Mouse (Mus musculus): ENCODE data around the gene Vmn1r88. TPM values are rescaled to one million over a fixed set of nuclear protein-coding genes. Genes with fewer than 3 reads are reported as not detected.
"Not testable (repeated sequence)": the region's sequence is repeated elsewhere in the genome, so short reads cannot be mapped to it uniquely, and the experiment has no call there.

Vmn1r88 gene
- under 1 TPM; 0.05 to 0.10 (median 0.07) TPM for total RNA-seq (2022)

DNA sequence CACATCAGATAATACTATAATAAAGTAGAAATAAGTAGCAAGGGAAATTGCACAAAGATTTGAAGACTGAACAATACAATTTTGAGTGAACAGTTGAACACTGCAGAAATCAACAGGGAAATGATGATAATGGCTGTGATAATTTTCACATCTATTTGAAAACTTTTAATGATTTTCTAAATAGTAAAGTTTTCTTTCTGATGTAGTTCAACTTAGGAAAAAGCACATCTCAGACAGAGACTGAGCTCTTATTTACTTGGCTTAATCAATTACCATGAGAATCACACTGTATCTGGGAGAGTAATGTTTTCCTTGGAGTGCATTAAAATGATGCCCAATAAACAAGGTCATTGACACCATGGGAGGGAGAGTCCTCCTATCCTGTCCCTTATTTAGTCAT, at the start of gene Vmn1r88:
TSS of gene Vmn1r88 (plus strand) at position 301 of the 400 bp plus-strand sequence.
- DNase-seq (ENCODE audit: low spot score in 2 of 2), result no peak

DNA sequence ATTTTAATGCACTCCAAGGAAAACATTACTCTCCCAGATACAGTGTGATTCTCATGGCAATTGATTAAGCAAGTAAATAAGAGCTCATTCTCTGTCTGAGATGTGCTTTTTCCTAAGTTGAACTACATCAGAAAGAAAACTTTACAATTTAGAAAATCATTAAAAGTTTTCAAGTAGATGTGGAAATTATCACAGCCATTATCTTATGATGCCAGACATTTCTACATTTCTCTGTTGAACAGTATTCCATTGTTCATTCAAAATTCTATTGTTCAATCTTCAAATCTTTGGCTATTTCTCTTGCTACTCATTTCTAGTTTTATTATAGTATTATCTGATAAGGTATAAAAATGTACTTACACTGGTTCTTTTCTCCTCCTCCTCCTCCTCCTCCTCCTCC, 39.6 kb upstream of the Vmn1r88 start, which contains the start of gene Vmn1r86:
TSS of gene Vmn1r86 (minus strand) at position 101 of the 400 bp plus-strand sequence.
- no peak for DNase-seq (ENCODE audit: low spot score in 2 of 2)

DNA sequence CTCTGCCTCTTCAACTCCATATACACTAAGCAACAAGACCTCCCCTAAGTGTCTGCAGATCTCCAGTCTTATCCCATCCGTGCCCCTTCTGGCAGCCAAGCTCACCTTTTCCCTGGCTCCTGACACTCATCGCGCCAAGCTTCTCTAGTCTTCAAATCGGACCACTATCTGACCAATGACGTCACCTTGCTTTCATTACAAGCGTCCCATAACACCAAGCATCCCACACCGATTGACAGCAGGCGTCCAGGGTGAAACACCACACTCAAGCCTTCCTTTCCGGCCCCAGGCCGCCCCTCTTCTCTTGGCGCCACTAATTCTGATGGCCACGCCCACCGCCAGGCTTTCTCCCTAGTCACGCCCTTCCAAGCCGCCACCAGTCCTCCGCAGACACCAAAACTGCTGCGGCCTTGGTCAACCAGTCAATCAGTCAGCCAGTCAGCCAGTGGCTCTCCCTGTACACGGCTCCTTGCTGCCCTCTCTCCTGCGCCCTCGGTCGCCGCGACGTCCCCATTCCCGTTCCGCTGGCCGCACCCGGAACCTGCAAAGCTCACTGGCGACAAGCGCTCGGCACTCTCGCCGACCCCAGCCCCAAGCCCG, 35.7 kb upstream of the Vmn1r88 start:
- not testable (repeated sequence) for DNase-seq (ENCODE audit: low spot score in 2 of 2)

DNA sequence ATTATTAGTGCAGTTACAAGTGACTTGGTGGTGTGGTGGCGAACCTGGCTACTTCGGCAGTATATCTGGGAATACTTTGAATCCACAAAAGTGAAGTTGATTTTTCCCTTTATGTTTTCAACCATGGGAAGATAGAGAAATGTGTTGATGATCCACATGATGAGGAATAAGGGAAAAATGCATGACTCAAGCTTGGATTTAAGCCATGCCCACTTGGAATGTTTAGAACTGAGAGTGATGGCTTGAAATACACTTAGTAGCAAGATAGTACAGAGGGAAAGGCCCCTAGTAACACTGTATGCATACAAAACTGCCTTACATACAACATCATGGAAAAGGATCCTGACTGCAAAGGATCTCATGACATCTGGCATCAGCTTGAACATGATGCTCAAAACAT, 27.5 kb upstream of the Vmn1r88 start:
- no peak for DNase-seq (ENCODE audit: low spot score in 2 of 2)

- DNase-seq (ENCODE audit: low spot score in 2 of 2), result no peak
Measured at GRCm38 (mm10) chr7:13137340-13137739, 22.0 kb upstream of the Vmn1r88 start.

DNA sequence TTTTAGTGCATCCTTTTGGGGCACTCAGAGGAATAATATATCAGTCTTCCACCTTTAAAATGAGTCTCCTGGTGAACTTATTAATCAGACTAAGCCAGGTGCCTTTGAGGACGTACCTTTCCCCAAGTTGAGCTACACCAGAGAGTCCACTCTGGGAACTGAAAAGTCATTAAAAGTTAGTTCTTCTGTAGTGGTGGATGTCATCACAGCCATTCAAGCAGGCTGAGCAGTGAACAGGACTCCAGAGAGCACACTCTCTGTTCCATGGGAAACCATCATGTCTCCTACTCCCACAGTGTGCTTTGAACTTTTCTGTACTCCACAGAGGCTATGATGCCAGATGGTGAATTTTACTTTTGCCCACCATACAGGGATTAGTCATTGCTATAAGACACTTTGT, 19.3 kb upstream of the Vmn1r88 start, which contains the start of gene Vmn1r87:
TSS of gene Vmn1r87 (minus strand) at position 101 of the 400 bp plus-strand sequence.
- DNase-seq (ENCODE audit: low spot score in 2 of 2), result no peak

DNA sequence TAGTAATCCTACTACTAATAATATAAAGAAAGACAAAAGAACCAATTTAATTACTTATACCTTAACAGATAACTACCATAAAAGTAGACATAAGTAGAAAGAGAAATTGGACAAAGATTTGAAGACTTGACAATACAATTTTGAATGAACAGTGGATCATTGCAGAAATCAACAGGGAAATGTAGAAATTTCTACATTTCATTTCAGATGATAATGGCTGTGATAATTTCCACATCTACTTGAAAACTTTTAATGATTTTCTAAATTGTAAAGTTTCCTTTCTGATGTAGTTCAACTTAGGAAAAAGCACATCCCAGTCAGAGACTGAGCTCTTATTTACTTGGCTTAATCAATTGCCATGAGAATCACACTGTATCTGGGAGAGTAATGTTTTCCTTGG, 53.4 kb downstream of the Vmn1r88 start, which contains the start of gene Vmn1r89:
TSS of gene Vmn1r89 (plus strand) at position 301 of the 400 bp plus-strand sequence.
- no peak for DNase-seq (ENCODE audit: low spot score in 2 of 2)

Other genes starting within 250 kb of the Vmn1r88 start
- gene Rps5, start 237.3 kb upstream of the Vmn1r88 start, total RNA-seq (2022), result 100 to 1,000 TPM; 635 to 741 (median 657) TPM
- gene Rnf225, start 232.2 kb upstream of the Vmn1r88 start, total RNA-seq (2022), result under 1 TPM; 0.19 to 0.51 (median 0.42) TPM
- gene Zfp324, start 193.7 kb upstream of the Vmn1r88 start, total RNA-seq (2022), result 1 to 10 TPM; 1.3 to 2.7 (median 1.6) TPM
- gene Zfp446, start 181.7 kb upstream of the Vmn1r88 start, total RNA-seq (2022), result 1 to 10 TPM; 1.1 to 2.3 (median 2.2) TPM
- gene Slc27a5, start 161.4 kb upstream of the Vmn1r88 start, total RNA-seq (2022), result under 1 TPM in 1 of 4 experiments, not detected in 3; 0.16 TPM
- 10 to 100 TPM; 58.7 to 75.7 (median 62.7) TPM for gene Trim28, start 160.5 kb upstream of the Vmn1r88 start, total RNA-seq (2022)
- gene Zbtb45, start 149.5 kb upstream of the Vmn1r88 start, total RNA-seq (2022), result 1 to 10 TPM; 2.5 to 3.6 (median 2.8) TPM
- 100 to 1,000 TPM in 1 of 4 experiments, 10 to 100 TPM in 3; 85.5 to 101 (median 92.9) TPM for gene Chmp2a, start 124.8 kb upstream of the Vmn1r88 start, total RNA-seq (2022)
- 100 to 1,000 TPM; 139 to 166 (median 147) TPM for gene Ube2m, start 121.3 kb upstream of the Vmn1r88 start, total RNA-seq (2022)
- 1 to 10 TPM in 1 of 4 experiments, under 1 TPM in 3; 0.46 to 1.2 (median 0.73) TPM for gene Mzf1, start 104.8 kb upstream of the Vmn1r88 start, total RNA-seq (2022)
- not detected for gene Vmn1r85, start 64.4 kb upstream of the Vmn1r88 start, total RNA-seq (2022)
- gene Vmn1r86, start 39.7 kb upstream of the Vmn1r88 start, total RNA-seq (2022), result not detected
- gene Vmn1r87, start 19.4 kb upstream of the Vmn1r88 start, total RNA-seq (2022), result not detected
- not detected for gene Vmn1r89, start 53.5 kb downstream of the Vmn1r88 start, total RNA-seq (2022)
- gene Lig1, start 117.7 kb downstream of the Vmn1r88 start, total RNA-seq (2022), result 1 to 10 TPM in 1 of 4 experiments, under 1 TPM in 3; 0.53 to 1.2 (median 0.75) TPM
- 10 to 100 TPM; 13.0 to 15.2 (median 14.0) TPM for gene Zswim9, start 119.2 kb downstream of the Vmn1r88 start, total RNA-seq (2022)
- gene Pla2g4c, start 165.1 kb downstream of the Vmn1r88 start, total RNA-seq (2022), result under 1 TPM in 1 of 4 experiments, not detected in 3; 0.11 TPM
- gene Cabp5, start 238.6 kb downstream of the Vmn1r88 start, total RNA-seq (2022), result not detected